Mouse (Mus musculus) midbrain, embryonic 14.5 days (tissue): Measurements from ENCODE around the gene Vrk2. TPM values are rescaled to one million over a fixed set of nuclear protein-coding genes. Genes with fewer than 3 reads are reported as not detected.

ENCODE experiments used
- ATAC-seq: fragments of 200-750 bp; cut with Nextera tagmentation; 2 replicates; pipeline ENCODE4 v1.8.0; 2017; ENCODE audit warnings: moderate number of reproducible peaks, moderate library complexity; ENCODE audit not compliant: low FRiP score, low TSS enrichment
- DNase-seq: peaks from one replicate; pipeline ENCODE4 v3.0.0-alpha.2; 2015
- H3K27ac ChIP-seq: fragments of 300-500 bp; sonication (generic); replicated peaks from 2 replicates; pipeline ENCODE4 v1.5.1; 2014; ENCODE audit warnings: mild to moderate bottlenecking, low read depth, low read length, moderate library complexity
- H3K27me3 ChIP-seq: fragments of 300-500 bp; sonication (generic); 2 replicates; pipeline ENCODE4 v1.6.1; 2014; ENCODE audit warnings: low read length, control low read depth, mixed read lengths; ENCODE audit not compliant: control insufficient read depth, insufficient read depth
- H3K36me3 ChIP-seq: fragments of 300-500 bp; sonication (generic); 2 replicates; pipeline ENCODE4 v1.6.1; 2014; ENCODE audit warnings: low read length, control low read depth; ENCODE audit not compliant: control insufficient read depth, insufficient read depth
- H3K4me1 ChIP-seq: fragments of 300-500 bp; sonication (generic); 2 replicates; pipeline ENCODE4 v1.6.1; 2014; ENCODE audit warnings: mild to moderate bottlenecking, antibody characterized with exemption, low read length, control low read depth; ENCODE audit not compliant: control insufficient read depth, insufficient read depth
- H3K4me2 ChIP-seq: fragments of 300-500 bp; sonication (generic); 2 replicates; pipeline ENCODE4 v1.6.1; 2014; ENCODE audit warnings: mild to moderate bottlenecking, low read length, moderate library complexity
- H3K4me3 ChIP-seq: fragments of 300-500 bp; sonication (generic); replicated peaks from 2 replicates; pipeline ENCODE4 v1.5.1; 2014; ENCODE audit warnings: low read depth, low read length
- H3K9ac ChIP-seq: fragments of 300-500 bp; sonication (generic); replicated peaks from 2 replicates; pipeline ENCODE4 v1.6.1; 2014; ENCODE audit warnings: mild to moderate bottlenecking, low read length, moderate library complexity
- H3K9me3 ChIP-seq: fragments of 300-500 bp; sonication (generic); 2 replicates; pipeline ENCODE4 v1.6.1; 2016; ENCODE audit warnings: low read length, control low read depth, mixed read lengths; ENCODE audit not compliant: control insufficient read depth
- WGBS: fragments of 180-500 bp; shearing (Covaris S2); extraction: QIAGEN DNeasy Blood & Tissue Kit; methylation state at CpG from one replicate; pipeline ENCODE4 v1.1.7; 2014; 5-methylcytosine and 5-hydroxymethylcytosine counted together
- polyA plus RNA-seq: library from polyadenylated mRNA; unstranded; fragments of >200 nt; fragmentation: Nextera tagmentation; extraction: Ambion mirVana; gene quantifications from 2 replicates; pipeline ENCODE4 v1.2.1, GENCODE M21; 2014

The Vrk2 gene
- polyA plus RNA-seq, 1 experiment from 2014 or later, result 5.2 TPM

GRCm38 (mm10) chr11:26516086-26516485, 77.7 kb downstream of the Vrk2 start:
- ATAC-seq (no peak), DNase-seq (no peak)
- Histone ChIP-seq H3K27me3 (no peaks in the 10 kb centered on the region), H3K9ac (no peak overlapping the region), H3K4me1 (no peaks in the 10 kb centered on the region), H3K27ac (no peak overlapping the region), H3K9me3 (no peaks in the 10 kb centered on the region), H3K36me3 (no peaks in the 10 kb centered on the region), H3K4me2 (no peak overlapping the region), H3K4me3 (no peak overlapping the region)
- WGBS, result 71% methylated on average over 2 of the region's 2 CpGs

- ATAC-seq (no peak), DNase-seq (peak; percentile 30)
- Histone ChIP-seq H3K27ac (no peak overlapping the region), H3K27me3 (no peaks in the 10 kb centered on the region), H3K9me3 (no peaks in the 10 kb centered on the region), H3K9ac (no peak overlapping the region), H3K4me1 (no peaks in the 10 kb centered on the region), H3K36me3 (no peaks in the 10 kb centered on the region), H3K4me2 (no peak overlapping the region), H3K4me3 (no peak overlapping the region)
These were observed 80.1 kb downstream of the Vrk2 start for GRCm38 (mm10) chr11:26513683-26514082.

GRCm38 (mm10) chr11:26495951-26496350, 97.8 kb downstream of the Vrk2 start:
- ATAC-seq, result no peak

GRCm38 (mm10) chr11:26489761-26490466, 103.9 kb downstream of the Vrk2 start:
- peak; percentile 76 for DNase-seq
- Histone ChIP-seq H3K9ac (no peak overlapping the region), H3K4me1 (no peaks in the 10 kb centered on the region), H3K27me3 (no peaks in the 10 kb centered on the region), H3K9me3 (no peaks in the 10 kb centered on the region), H3K4me3 (no peak overlapping the region), H3K4me2 (no peak overlapping the region), H3K27ac (no peak overlapping the region), H3K36me3 (no peaks in the 10 kb centered on the region)
- 78% methylated on average over 12 of the region's 12 CpGs for WGBS
- peak; percentile 55; the same call in 1 of the 2 replicates for ATAC-seq

More at GRCm38 (mm10) chr11:26495951-26496350, 97.8 kb downstream of the Vrk2 start:
- no peak overlapping the region for H3K9ac ChIP-seq
- 91% methylated on average over 5 of the region's 5 CpGs for WGBS
- no peak overlapping the region for H3K4me3 ChIP-seq
- H3K36me3 ChIP-seq, result no peaks in the 10 kb centered on the region
- DNase-seq, result no peak
- no peaks in the 10 kb centered on the region for H3K4me1 ChIP-seq
- no peak overlapping the region for H3K4me2 ChIP-seq
- no peak overlapping the region for H3K27ac ChIP-seq
- no peaks in the 10 kb centered on the region for H3K9me3 ChIP-seq
- H3K27me3 ChIP-seq, result no peaks in the 10 kb centered on the region

GRCm38 (mm10) chr11:26481691-26482242, 112.0 kb downstream of the Vrk2 start:
- DNase-seq (no peak), ATAC-seq (no peak)
- H3K27ac ChIP-seq, result no peak overlapping the region
- no peak overlapping the region for H3K9ac ChIP-seq
- 84% methylated on average over 3 of the region's 3 CpGs for WGBS
- H3K27me3 ChIP-seq, result no peaks in the 10 kb centered on the region
- H3K36me3 ChIP-seq, result no peaks in the 10 kb centered on the region
- H3K9me3 ChIP-seq, result no peaks in the 10 kb centered on the region
- H3K4me1 ChIP-seq, result no peaks in the 10 kb centered on the region
- H3K4me3 ChIP-seq, result no peak overlapping the region
- H3K4me2 ChIP-seq, result no peak overlapping the region

GRCm38 (mm10) chr11:26477037-26477739, 116.6 kb downstream of the Vrk2 start:
- DNase-seq, result no peak
- Histone ChIP-seq H3K9me3 (no peaks in the 10 kb centered on the region), H3K9ac (no peak overlapping the region), H3K27me3 (no peaks in the 10 kb centered on the region), H3K36me3 (no peaks in the 10 kb centered on the region), H3K4me1 (no peaks in the 10 kb centered on the region), H3K4me3 (no peak overlapping the region), H3K27ac (no peak overlapping the region), H3K4me2 (no peak overlapping the region)
- WGBS, result 83% methylated on average over 6 of the region's 6 CpGs
- ATAC-seq, result no peak

GRCm38 (mm10) chr11:26454081-26454480, 139.7 kb downstream of the Vrk2 start:
- Histone ChIP-seq H3K9ac (no peak overlapping the region), H3K27me3 (no peaks in the 10 kb centered on the region), H3K4me1 (no peaks in the 10 kb centered on the region), H3K4me3 (no peak overlapping the region), H3K36me3 (no peaks in the 10 kb centered on the region), H3K4me2 (no peak overlapping the region), H3K27ac (no peak overlapping the region), H3K9me3 (no peaks in the 10 kb centered on the region)
- ATAC-seq (no peak; the same call in 1 of the 2 replicates), DNase-seq (no peak)
- WGBS, result 90% methylated on average over 4 of the region's 4 CpGs

GRCm38 (mm10) chr11:26452693-26453092, 141.1 kb downstream of the Vrk2 start:
- no peak for DNase-seq
- H3K27ac ChIP-seq, result no peak overlapping the region
- no peak overlapping the region for H3K4me3 ChIP-seq
- H3K4me2 ChIP-seq, result no peak overlapping the region
- 92% methylated on average over 4 of the region's 4 CpGs for WGBS
- no peaks in the 10 kb centered on the region for H3K4me1 ChIP-seq
- H3K9ac ChIP-seq, result no peak overlapping the region
- H3K9me3 ChIP-seq, result no peaks in the 10 kb centered on the region
- no peaks in the 10 kb centered on the region for H3K36me3 ChIP-seq
- H3K27me3 ChIP-seq, result no peaks in the 10 kb centered on the region
- ATAC-seq, result no peak
